Mouse (Mus musculus): ENCODE measurements at regions not wholly inside any gene's neighbourhood (a gene's known extent, or its start where the extent isn't known, plus 50 kb on each side); places are given as distances from the start of the nearest gene placed in this dataset.
A peak's percentile ranks its signal among the peaks of the same experiment; 100 is the strongest.

DNA sequence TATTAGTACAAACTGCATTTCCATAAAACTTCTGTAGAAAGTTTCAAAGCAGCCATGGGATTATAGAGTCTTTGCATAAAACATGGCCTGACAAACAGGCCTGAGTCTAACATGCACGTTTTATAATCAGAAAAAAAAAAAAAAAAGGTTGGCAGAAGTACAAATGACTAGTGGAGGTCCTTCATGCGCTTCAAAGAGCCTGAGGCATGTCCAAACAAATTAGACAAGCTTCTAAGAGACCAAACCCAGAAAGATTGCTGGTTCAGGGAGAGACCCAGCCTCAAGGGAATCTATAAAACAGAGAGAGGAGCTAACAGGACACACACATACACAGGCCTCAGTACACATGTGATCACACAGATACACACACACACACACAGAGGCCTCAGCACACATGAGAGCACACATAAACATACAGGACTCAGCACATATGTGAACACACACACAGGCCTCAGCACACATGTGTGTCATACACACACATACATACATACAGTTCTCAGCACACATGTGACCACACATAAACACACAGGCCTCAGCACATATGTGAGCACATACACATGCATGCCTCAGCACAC, 57.0 kb upstream of the Gnaq start:
- Histone ChIP-seq H3K4me1 (ENCODE audit: control insufficient read depth, insufficient read depth, low read length) (no peaks in the 10 kb centered on the region), H3K4me3 (replicated peaks; ENCODE audit: control insufficient read depth, low read depth, low read length) (no peak overlapping the region), H3K27ac (ENCODE audit: control insufficient read depth, insufficient read depth, low read depth, low read length, poor library complexity) (no peak overlapping the region)
- TF ChIP-seq POLR2A (IDR thresholded peaks at IDR 0.05; ENCODE audit: borderline replicate concordance, control insufficient read depth, low read depth, low read length) (no peak), CTCF (IDR thresholded peaks at IDR 0.05; ENCODE audit: control insufficient read depth, insufficient read depth, low read length) (no peak)
- 35% methylated on average over 2 of the region's 2 CpGs for WGBS

DNA sequence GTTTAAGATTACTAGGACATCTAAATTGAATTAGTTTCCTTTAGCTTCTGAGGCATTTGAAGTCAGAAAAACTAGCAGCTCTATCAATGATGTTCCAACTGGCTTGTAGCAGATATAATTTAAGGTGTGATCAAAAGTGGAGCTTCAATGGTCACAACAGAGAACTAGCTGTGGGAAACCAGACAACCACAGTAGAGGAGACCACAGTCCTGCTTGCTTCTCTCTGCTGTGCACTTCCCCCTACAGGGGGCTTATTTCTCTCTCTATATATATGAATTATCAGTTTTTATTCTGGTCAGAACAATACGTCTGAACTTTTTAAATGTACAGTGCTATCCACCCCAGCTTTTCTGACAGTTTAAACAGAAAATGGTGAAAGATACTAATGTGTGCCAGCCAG, 57.6 kb upstream of the Gnaq start:
- TF ChIP-seq CTCF (IDR thresholded peaks at IDR 0.05; ENCODE audit: control insufficient read depth, insufficient read depth, low read length) (no peak), POLR2A (IDR thresholded peaks at IDR 0.05; ENCODE audit: borderline replicate concordance, control insufficient read depth, low read depth, low read length) (no peak)
- Histone ChIP-seq H3K27ac (ENCODE audit: control insufficient read depth, insufficient read depth, low read depth, low read length, poor library complexity) (no peak overlapping the region), H3K4me3 (replicated peaks; ENCODE audit: control insufficient read depth, low read depth, low read length) (no peak overlapping the region), H3K4me1 (ENCODE audit: control insufficient read depth, insufficient read depth, low read length) (no peaks in the 10 kb centered on the region)
- 3% methylated on average over 1 of the region's 1 CpGs for WGBS

GRCm38 (mm10) chr19:16067314-16067713, 65.3 kb upstream of the Gnaq start:
- Histone ChIP-seq H3K27ac (ENCODE audit: control insufficient read depth, insufficient read depth, low read depth, low read length, poor library complexity) (no peak overlapping the region), H3K4me1 (ENCODE audit: control insufficient read depth, insufficient read depth, low read length) (peaks cover 4% of the 10 kb centered on the region; the same call in 1 of the 2 replicates), H3K4me3 (replicated peaks; ENCODE audit: control insufficient read depth, low read depth, low read length) (no peak overlapping the region)
- 24% methylated on average over 6 of the region's 6 CpGs for WGBS
- TF ChIP-seq POLR2A (IDR thresholded peaks at IDR 0.05; ENCODE audit: borderline replicate concordance, control insufficient read depth, low read depth, low read length) = no peak
- no peak for TF ChIP-seq CTCF (IDR thresholded peaks at IDR 0.05; ENCODE audit: control insufficient read depth, insufficient read depth, low read length)

DNA sequence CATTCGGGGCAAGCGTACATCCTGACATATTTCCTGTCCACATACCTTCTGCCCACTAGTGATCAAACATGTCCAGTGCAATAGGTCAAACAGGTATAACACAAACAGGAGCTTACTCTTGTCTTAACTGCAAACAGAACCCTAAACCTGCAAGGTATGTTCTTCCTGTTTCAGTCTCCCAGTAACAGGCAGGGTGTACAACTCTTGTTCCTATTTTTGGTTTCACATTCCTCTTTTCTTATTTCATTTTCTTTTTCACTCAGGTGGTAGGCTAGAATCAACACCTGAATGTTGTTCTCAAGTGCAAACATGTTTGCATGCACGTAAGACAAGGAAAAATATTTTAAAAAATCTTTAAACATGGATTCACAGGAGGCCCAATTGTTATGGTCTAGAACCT, 67.7 kb upstream of the Gnaq start:
- 57% methylated on average over 3 of the region's 3 CpGs for WGBS
- Histone ChIP-seq H3K27ac (ENCODE audit: control insufficient read depth, insufficient read depth, low read depth, low read length, poor library complexity) (no peak overlapping the region), H3K4me1 (ENCODE audit: control insufficient read depth, insufficient read depth, low read length) (peaks cover 4% of the 10 kb centered on the region; the same call in 1 of the 2 replicates), H3K4me3 (replicated peaks; ENCODE audit: control insufficient read depth, low read depth, low read length) (no peak overlapping the region)
- no peak for TF ChIP-seq CTCF (IDR thresholded peaks at IDR 0.05; ENCODE audit: control insufficient read depth, insufficient read depth, low read length)
- no peak for TF ChIP-seq POLR2A (IDR thresholded peaks at IDR 0.05; ENCODE audit: borderline replicate concordance, control insufficient read depth, low read depth, low read length)

DNA sequence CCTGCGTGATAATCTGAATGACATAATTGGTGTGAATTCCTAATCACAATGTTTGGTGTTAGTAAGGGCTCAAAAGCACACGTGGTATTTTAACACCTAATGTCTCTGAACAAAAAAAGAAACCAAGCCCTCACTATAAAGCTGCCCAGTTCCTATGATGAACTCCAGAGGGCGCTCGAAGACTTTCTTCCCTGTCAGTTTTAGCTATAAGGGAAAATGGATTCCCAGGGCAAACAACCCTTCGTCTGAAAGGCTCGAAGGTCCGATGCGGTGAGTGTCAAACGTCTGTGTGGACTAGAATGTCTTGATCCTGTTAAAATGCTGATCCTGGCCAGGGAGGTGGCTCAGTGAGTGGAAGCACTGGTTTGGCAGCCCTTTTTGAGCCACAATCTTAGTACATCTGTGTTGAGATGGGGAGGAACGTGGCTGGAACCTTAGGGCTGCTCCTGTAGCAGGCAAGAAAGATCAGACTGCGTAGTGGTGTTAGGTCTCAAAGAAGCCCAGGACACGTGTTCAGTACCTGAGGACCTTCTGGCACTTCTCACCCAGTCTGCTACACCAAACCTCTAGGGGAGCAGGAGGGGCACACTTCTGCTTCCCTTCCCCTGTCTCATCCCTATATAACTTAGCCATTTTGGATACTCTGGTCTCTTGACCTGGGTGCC, 68.6 kb upstream of the Gnaq start:
- no peak overlapping the region for H3K27ac ChIP-seq (ENCODE audit: control insufficient read depth, insufficient read depth, low read depth, low read length, poor library complexity)
- peaks cover 4% of the 10 kb centered on the region; the same call in 1 of the 2 replicates for H3K4me1 ChIP-seq (ENCODE audit: control insufficient read depth, insufficient read depth, low read length)
- peak overlapping the region; percentile 62 for H3K4me3 ChIP-seq (replicated peaks; ENCODE audit: control insufficient read depth, low read depth, low read length)
- WGBS = 6% methylated on average over 12 of the region's 12 CpGs
- peak; percentile 36; the same call in 1 of the 2 replicates for TF ChIP-seq CTCF (IDR thresholded peaks at IDR 0.05; ENCODE audit: control insufficient read depth, insufficient read depth, low read length)
- no peak for TF ChIP-seq POLR2A (IDR thresholded peaks at IDR 0.05; ENCODE audit: borderline replicate concordance, control insufficient read depth, low read depth, low read length)

GRCm38 (mm10) chr19:16063533-16063915, 69.1 kb upstream of the Gnaq start:
- H3K4me3 ChIP-seq (replicated peaks; ENCODE audit: control insufficient read depth, low read depth, low read length) = no peak overlapping the region
- peaks cover 4% of the 10 kb centered on the region; the same call in 1 of the 2 replicates for H3K4me1 ChIP-seq (ENCODE audit: control insufficient read depth, insufficient read depth, low read length)
- WGBS = 50% methylated on average over 8 of the region's 8 CpGs
- TF ChIP-seq CTCF (IDR thresholded peaks at IDR 0.05; ENCODE audit: control insufficient read depth, insufficient read depth, low read length) = no peak
- TF ChIP-seq POLR2A (IDR thresholded peaks at IDR 0.05; ENCODE audit: borderline replicate concordance, control insufficient read depth, low read depth, low read length) = no peak
- no peak overlapping the region for H3K27ac ChIP-seq (ENCODE audit: control insufficient read depth, insufficient read depth, low read depth, low read length, poor library complexity)

DNA sequence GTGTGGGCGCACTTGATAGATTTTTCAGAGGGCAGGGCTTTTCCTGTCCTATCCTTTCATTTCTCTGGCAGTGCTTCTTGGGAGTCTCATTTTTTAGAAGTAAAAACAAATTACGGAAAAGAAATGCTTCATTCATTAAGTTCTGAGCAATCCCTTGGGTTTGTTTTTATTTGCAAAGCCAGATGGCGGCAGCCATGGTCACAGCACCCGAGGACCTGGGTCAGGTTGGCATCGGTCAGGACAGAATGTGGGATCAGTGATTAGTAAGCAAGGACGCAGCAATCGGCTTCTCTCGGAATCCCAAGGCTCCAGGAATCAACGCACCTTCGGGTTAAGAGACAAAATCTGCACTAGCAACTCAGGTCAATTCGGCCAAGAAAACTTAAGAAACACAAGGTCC, 70.8 kb upstream of the Gnaq start:
- TF ChIP-seq CTCF (IDR thresholded peaks at IDR 0.05; ENCODE audit: control insufficient read depth, insufficient read depth, low read length) = no peak
- no peak for TF ChIP-seq POLR2A (IDR thresholded peaks at IDR 0.05; ENCODE audit: borderline replicate concordance, control insufficient read depth, low read depth, low read length)
- Histone ChIP-seq H3K4me3 (replicated peaks; ENCODE audit: control insufficient read depth, low read depth, low read length) (no peak overlapping the region), H3K27ac (ENCODE audit: control insufficient read depth, insufficient read depth, low read depth, low read length, poor library complexity) (no peak overlapping the region), H3K4me1 (ENCODE audit: control insufficient read depth, insufficient read depth, low read length) (peaks cover 4% of the 10 kb centered on the region; the same call in 1 of the 2 replicates)
- WGBS = 85% methylated on average over 11 of the region's 11 CpGs

GRCm38 (mm10) chr19:16059026-16059425, 73.6 kb upstream of the Gnaq start:
- H3K4me1 ChIP-seq (ENCODE audit: control insufficient read depth, insufficient read depth, low read length) = peaks cover under 1% of the 10 kb centered on the region; the same call in 1 of the 2 replicates
- no peak overlapping the region for H3K4me3 ChIP-seq (replicated peaks; ENCODE audit: control insufficient read depth, low read depth, low read length)
- no peak for TF ChIP-seq CTCF (IDR thresholded peaks at IDR 0.05; ENCODE audit: control insufficient read depth, insufficient read depth, low read length)
- 84% methylated on average over 4 of the region's 4 CpGs for WGBS
- H3K27ac ChIP-seq (ENCODE audit: control insufficient read depth, insufficient read depth, low read depth, low read length, poor library complexity) = no peak overlapping the region

Data from bone marrow, adult 2 months (tissue).